Mouse (Mus musculus) hindbrain, embryonic 13.5 days (tissue): ENCODE measurements around the gene Prdm13. TPM values are rescaled to one million over a fixed set of nuclear protein-coding genes. Genes with fewer than 3 reads are reported as not detected.

Experiments
- ATAC-seq: fragments of 200-750 bp; cut with Nextera tagmentation; 2 replicates; pipeline ENCODE4 v1.8.0; 2017; ENCODE audit warnings: moderate TSS enrichment; ENCODE audit not compliant: low FRiP score
- H3K27ac ChIP-seq: fragments of 300-500 bp; sonication (generic); 2 replicates; pipeline ENCODE4 v1.5.1; 2015; ENCODE audit warnings: inconsistent platforms, mild to moderate bottlenecking, moderate library complexity
- H3K27me3 ChIP-seq: fragments of 300-500 bp; sonication (generic); 2 replicates; pipeline ENCODE4 v1.6.1; 2015; ENCODE audit warnings: mild to moderate bottlenecking, inconsistent platforms
- H3K36me3 ChIP-seq: fragments of 300-500 bp; sonication (generic); 2 replicates; pipeline ENCODE4 v1.6.1; 2015; ENCODE audit warnings: mild to moderate bottlenecking, inconsistent platforms
- H3K4me1 ChIP-seq: fragments of 300-500 bp; sonication (generic); replicated peaks from 2 replicates; pipeline ENCODE4 v1.6.1; 2015; ENCODE audit warnings: inconsistent platforms
- H3K4me2 ChIP-seq: fragments of 300-500 bp; sonication (generic); 2 replicates; pipeline ENCODE4 v1.6.1; 2015; ENCODE audit warnings: inconsistent platforms, mild to moderate bottlenecking, moderate library complexity
- H3K4me3 ChIP-seq: fragments of 300-500 bp; sonication (generic); 2 replicates; pipeline ENCODE4 v1.5.1; 2015; ENCODE audit warnings: mild to moderate bottlenecking, inconsistent platforms
- H3K9ac ChIP-seq: fragments of 300-500 bp; sonication (generic); 2 replicates; pipeline ENCODE4 v1.6.1; 2015; ENCODE audit warnings: mild to moderate bottlenecking, inconsistent platforms
- H3K9me3 ChIP-seq: fragments of 300-500 bp; sonication (generic); 2 replicates; pipeline ENCODE4 v1.6.1; 2016; ENCODE audit warnings: inconsistent platforms
- WGBS: fragments of 180-500 bp; shearing (Covaris S2); methylation state at CpG from one replicate; pipeline ENCODE4 v1.1.7; 2015; 5-methylcytosine and 5-hydroxymethylcytosine counted together
- polyA plus RNA-seq: library from polyadenylated mRNA; unstranded; fragments of >200 nt; fragmentation: Nextera tagmentation; extraction: Ambion mirVana; gene quantifications from 2 replicates; pipeline ENCODE4 v1.2.1, GENCODE M21; 2015

The Prdm13 gene
- polyA plus RNA-seq, 1 experiment from 2014 or later: 1.7 TPM

GRCm38 (mm10) chr4:21686934-21687333, 1.2 kb upstream of the Prdm13 start:
- Histone ChIP-seq H3K4me1 (peaks cover 38% of the 10 kb centered on the region), H3K4me3 (no peak overlapping the region), H3K4me2 (no peak overlapping the region), H3K27me3 (peaks cover 98% of the 10 kb centered on the region), H3K9ac (no peak overlapping the region), H3K27ac (no peak overlapping the region), H3K9me3 (no peaks in the 10 kb centered on the region), H3K36me3 (no peaks in the 10 kb centered on the region)
- ATAC-seq: no peak
- WGBS: 1% methylated on average over 5 of the region's 5 CpGs

DNA sequence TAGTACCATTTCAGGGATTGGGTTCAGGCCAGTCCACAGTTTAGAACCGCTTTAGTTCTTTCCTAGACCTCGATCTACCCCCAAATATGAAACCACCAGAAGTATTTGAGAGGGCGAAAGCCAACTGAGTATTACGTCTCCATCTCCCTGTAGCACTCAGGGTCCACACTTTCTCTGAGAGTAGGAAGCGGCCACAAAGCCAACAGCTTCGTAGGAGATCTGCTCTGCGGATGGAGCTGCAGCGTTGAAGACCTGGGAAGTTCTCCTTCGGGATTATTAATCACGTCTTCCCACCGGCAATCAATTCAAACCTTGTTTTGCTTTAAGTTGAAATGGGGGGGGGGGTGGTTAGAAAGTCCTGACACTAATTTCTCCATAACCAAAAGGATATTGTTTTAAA, 653 bp upstream of the Prdm13 start:
- WGBS: 1% methylated on average over 11 of the region's 11 CpGs
- H3K9me3 ChIP-seq: no peaks in the 10 kb centered on the region
- peaks cover 98% of the 10 kb centered on the region for H3K27me3 ChIP-seq
- no peak overlapping the region for H3K4me3 ChIP-seq
- H3K9ac ChIP-seq: no peak overlapping the region
- no peak overlapping the region for H3K4me2 ChIP-seq
- ATAC-seq: no peak
- H3K4me1 ChIP-seq: peaks cover 38% of the 10 kb centered on the region
- H3K27ac ChIP-seq: no peak overlapping the region
- H3K36me3 ChIP-seq: no peaks in the 10 kb centered on the region

GRCm38 (mm10) chr4:21684341-21684970, 1.3 kb downstream of the Prdm13 start:
- Histone ChIP-seq H3K4me2 (peak overlapping the region; percentile 51), H3K27me3 (peaks cover 98% of the 10 kb centered on the region), H3K4me3 (peak overlapping the region; percentile 34), H3K27ac (no peak overlapping the region), H3K36me3 (no peaks in the 10 kb centered on the region), H3K9me3 (no peaks in the 10 kb centered on the region), H3K4me1 (peaks cover 38% of the 10 kb centered on the region), H3K9ac (peak overlapping the region; percentile 43; the same call in 1 of the 2 replicates)
- no peak for ATAC-seq
- WGBS: 1% methylated on average over 14 of the region's 14 CpGs

GRCm38 (mm10) chr4:21682421-21683150, 3.2 kb downstream of the Prdm13 start:
- no peak for ATAC-seq
- Histone ChIP-seq H3K4me2 (no peak overlapping the region), H3K9ac (no peak overlapping the region), H3K4me3 (no peak overlapping the region), H3K27me3 (peaks cover 100% of the 10 kb centered on the region), H3K4me1 (peaks cover 40% of the 10 kb centered on the region), H3K27ac (no peak overlapping the region), H3K36me3 (no peaks in the 10 kb centered on the region), H3K9me3 (no peaks in the 10 kb centered on the region)
- 15% methylated on average over 10 of the region's 10 CpGs for WGBS

DNA sequence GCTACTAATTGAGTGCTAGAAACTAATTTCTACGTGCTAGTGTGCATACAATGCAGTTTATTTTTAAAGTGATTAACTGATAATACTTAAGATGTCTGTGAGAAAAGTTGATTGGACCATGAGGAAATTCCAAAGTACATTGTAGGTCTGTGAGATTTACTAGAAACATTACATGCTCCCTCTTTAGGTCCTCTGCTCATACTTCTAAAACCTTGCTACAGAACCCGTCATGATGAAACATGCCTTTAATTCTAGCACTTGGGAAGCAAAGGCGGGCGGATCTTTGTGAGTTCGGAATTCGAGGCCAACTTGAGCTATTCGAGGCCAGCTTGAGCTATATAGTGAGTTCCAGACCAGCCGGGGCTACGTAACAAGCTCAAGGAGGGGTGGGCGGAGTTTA, 4.8 kb downstream of the Prdm13 start:
- WGBS: 7% methylated on average over 10 of the region's 10 CpGs
- Histone ChIP-seq H3K4me1 (peaks cover 40% of the 10 kb centered on the region), H3K36me3 (no peaks in the 10 kb centered on the region), H3K4me2 (no peak overlapping the region), H3K27ac (no peak overlapping the region), H3K4me3 (no peak overlapping the region), H3K27me3 (peaks cover 99% of the 10 kb centered on the region), H3K9ac (no peak overlapping the region), H3K9me3 (no peaks in the 10 kb centered on the region)
- no peak for ATAC-seq

- peak overlapping the region; percentile 64 for H3K4me2 ChIP-seq
- no peaks in the 10 kb centered on the region for H3K9me3 ChIP-seq
- H3K36me3 ChIP-seq: no peaks in the 10 kb centered on the region
- peak overlapping the region; percentile 47 for H3K4me3 ChIP-seq
- peaks cover 31% of the 10 kb centered on the region for H3K4me1 ChIP-seq
- peak; percentile 25 for ATAC-seq
- 3% methylated on average over 42 of the region's 42 CpGs for WGBS
- no peak overlapping the region for H3K27ac ChIP-seq
- peaks cover 99% of the 10 kb centered on the region for H3K27me3 ChIP-seq
- peak overlapping the region; percentile 63 for H3K9ac ChIP-seq
Observed at GRCm38 (mm10) chr4:21679624-21680480, 5.9 kb downstream of the Prdm13 start.

- Histone ChIP-seq H3K9ac (peak overlapping the region; percentile 63), H3K27me3 (peaks cover 99% of the 10 kb centered on the region), H3K4me1 (peaks cover 28% of the 10 kb centered on the region), H3K9me3 (no peaks in the 10 kb centered on the region), H3K36me3 (no peaks in the 10 kb centered on the region), H3K27ac (no peak overlapping the region), H3K4me2 (peak overlapping the region; percentile 64), H3K4me3 (peak overlapping the region; percentile 47)
- WGBS: 1% methylated on average over 48 of the region's 79 CpGs
- ATAC-seq: peak; percentile 86
Observed at GRCm38 (mm10) chr4:21678975-21679623, 6.7 kb downstream of the Prdm13 start.

DNA sequence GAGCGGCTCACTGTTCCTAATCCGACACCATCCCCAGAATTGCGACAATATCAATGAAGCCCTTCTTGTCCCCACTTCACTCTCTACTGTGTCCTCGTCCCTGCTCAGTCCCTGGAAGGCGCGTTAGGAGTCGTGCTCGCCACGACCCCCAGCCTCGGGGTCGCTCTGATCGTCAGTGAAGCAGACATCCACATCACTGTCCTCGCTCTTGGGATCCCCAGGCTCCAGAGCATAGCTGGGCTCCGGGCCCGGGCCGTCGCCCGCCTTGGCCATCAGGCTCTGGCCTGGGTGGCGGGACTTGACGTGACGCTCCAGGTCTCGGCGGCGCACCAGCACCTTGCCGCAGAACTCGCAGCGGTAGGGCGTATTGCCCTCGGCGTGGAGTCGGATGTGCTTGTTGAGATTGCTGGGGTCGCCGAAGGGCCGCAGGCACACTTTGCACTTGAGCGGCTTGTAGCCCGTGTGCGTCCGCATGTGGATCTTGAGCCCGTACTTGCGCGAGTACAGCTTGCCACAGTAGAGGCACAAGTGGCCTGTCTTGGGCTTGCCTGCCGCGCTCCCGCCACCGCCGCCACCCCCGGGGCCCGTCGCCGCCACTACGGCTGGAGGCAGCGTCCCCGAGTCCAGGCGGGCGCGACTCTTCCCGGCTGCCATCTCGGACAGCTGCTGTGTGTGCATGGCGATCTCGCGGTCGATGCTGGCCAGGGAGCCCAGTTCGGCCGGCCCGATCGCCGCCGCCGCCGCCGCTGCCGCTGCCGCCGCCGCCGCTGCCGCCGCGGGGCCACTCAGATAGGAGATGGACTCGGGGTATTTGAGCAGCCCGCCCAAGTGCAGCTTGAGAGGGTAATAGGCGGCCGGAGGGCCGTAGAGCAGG, 7.4 kb downstream of the Prdm13 start:
- WGBS: under 1% methylated on average over 81 of the region's 84 CpGs
- no peaks in the 10 kb centered on the region for H3K36me3 ChIP-seq

DNA sequence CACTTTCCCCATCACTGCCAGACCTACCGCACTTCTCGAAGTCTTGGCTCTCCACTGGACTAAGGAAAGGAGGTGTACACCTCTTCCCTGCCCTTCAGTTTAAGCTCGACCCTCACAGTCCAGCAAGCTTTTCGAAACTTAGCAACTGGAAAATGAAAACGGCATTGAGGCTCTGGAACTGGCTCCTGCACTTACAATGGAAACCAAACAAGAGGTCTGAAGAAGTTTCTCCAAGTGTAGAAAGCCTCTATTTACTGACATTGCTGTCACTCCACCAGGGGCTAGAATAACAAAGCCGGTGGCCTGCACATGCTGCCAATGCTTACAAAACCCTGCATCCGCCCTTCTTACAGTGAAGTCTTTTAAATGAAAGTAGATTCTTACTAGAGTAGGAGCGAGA, 11.1 kb downstream of the Prdm13 start:
- WGBS: 6% methylated on average over 8 of the region's 8 CpGs
- Histone ChIP-seq H3K27ac (no peak overlapping the region), H3K4me3 (no peak overlapping the region), H3K4me1 (peaks cover 24% of the 10 kb centered on the region), H3K9ac (no peak overlapping the region), H3K9me3 (no peaks in the 10 kb centered on the region), H3K36me3 (no peaks in the 10 kb centered on the region), H3K4me2 (no peak overlapping the region), H3K27me3 (peaks cover 89% of the 10 kb centered on the region)
- no peak for ATAC-seq

More for the DNA sequence above, 7.4 kb downstream of the Prdm13 start:
- Histone ChIP-seq H3K27me3 (peaks cover 95% of the 10 kb centered on the region), H3K9ac (peak overlapping the region; percentile 63), H3K4me1 (peaks cover 26% of the 10 kb centered on the region), H3K4me3 (peak overlapping the region; percentile 47), H3K9me3 (no peaks in the 10 kb centered on the region), H3K4me2 (peak overlapping the region; percentile 64), H3K27ac (no peak overlapping the region)
- peak; percentile 19; the same call in 1 of the 2 replicates for ATAC-seq

DNA sequence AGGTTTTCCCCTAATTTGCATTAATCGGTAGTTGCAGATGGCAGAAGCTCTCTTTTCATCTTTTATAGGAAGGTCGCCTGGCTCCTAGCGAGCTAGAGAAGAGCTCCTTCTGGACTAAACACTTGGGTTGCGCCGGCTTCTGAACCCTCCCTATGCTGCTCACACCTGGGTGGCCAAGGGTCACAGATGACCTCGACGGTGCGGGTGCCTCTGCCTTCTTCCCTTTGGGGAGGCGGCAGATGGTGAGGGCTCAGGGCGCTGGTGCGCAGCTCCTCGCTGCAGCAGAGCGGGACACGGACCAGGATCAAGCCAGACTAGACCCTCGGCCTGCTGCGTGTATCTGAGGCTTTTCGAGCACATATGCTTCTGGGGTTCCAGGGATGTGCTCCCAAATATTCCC, 11.7 kb downstream of the Prdm13 start:
- no peaks in the 10 kb centered on the region for H3K9me3 ChIP-seq
- 2% methylated on average over 17 of the region's 17 CpGs for WGBS
- H3K27me3 ChIP-seq: peaks cover 89% of the 10 kb centered on the region
- H3K9ac ChIP-seq: no peak overlapping the region
- 0 out of 2 replicates have a peak overlapping the region, but pooled peaks have one; percentile 8 for H3K4me3 ChIP-seq
- peaks cover 17% of the 10 kb centered on the region for H3K4me1 ChIP-seq
- H3K36me3 ChIP-seq: no peaks in the 10 kb centered on the region
- 0 out of 2 replicates have a peak overlapping the region, but pooled peaks have one; percentile 29 for H3K4me2 ChIP-seq
- H3K27ac ChIP-seq: no peak overlapping the region
- ATAC-seq: no peak; the same call in 1 of the 2 replicates

GRCm38 (mm10) chr4:21665961-21666360, 19.8 kb downstream of the Prdm13 start:
- no peak overlapping the region for H3K4me2 ChIP-seq
- H3K9ac ChIP-seq: no peak overlapping the region
- peak; percentile 81 for ATAC-seq
- peaks cover 4% of the 10 kb centered on the region; the same call in 1 of the 2 replicates for H3K4me1 ChIP-seq
- no peaks in the 10 kb centered on the region for H3K9me3 ChIP-seq
- H3K36me3 ChIP-seq: no peaks in the 10 kb centered on the region
- no peak overlapping the region for H3K27ac ChIP-seq
- H3K4me3 ChIP-seq: no peak overlapping the region
- WGBS: 17% methylated on average over 5 of the region's 5 CpGs
- H3K27me3 ChIP-seq: peaks cover 32% of the 10 kb centered on the region
